Mouse (Mus musculus) midbrain, postnatal 0 days (tissue): ENCODE results near the gene Ppdpf. TPM values are rescaled to one million over a fixed set of nuclear protein-coding genes. Genes with fewer than 3 reads are reported as not detected.

Source experiments
- ATAC-seq: fragments of 200-750 bp; cut with Nextera tagmentation; 2 replicates; pipeline ENCODE4 v1.8.0; 2017; ENCODE audit warnings: moderate number of reproducible peaks, mild to moderate bottlenecking, moderate TSS enrichment, moderate library complexity; ENCODE audit not compliant: low FRiP score
- DNase-seq: peaks from one replicate; pipeline ENCODE4 v3.0.0-alpha.2; 2015; ENCODE audit warnings: low spot score
- H3K27ac ChIP-seq: fragments of 300-500 bp; sonication (generic); 2 replicates; pipeline ENCODE4 v1.5.1; 2014; ENCODE audit warnings: low read depth, mild to moderate bottlenecking, low read length, mixed read lengths
- H3K27me3 ChIP-seq: fragments of 300-500 bp; sonication (generic); 2 replicates; pipeline ENCODE4 v1.6.1; 2014; ENCODE audit warnings: low read length, control low read depth, mixed read lengths; ENCODE audit not compliant: insufficient read depth
- H3K36me3 ChIP-seq: fragments of 300-500 bp; sonication (generic); 2 replicates; pipeline ENCODE4 v1.6.1; 2014; ENCODE audit warnings: low read length, control low read depth, mixed read lengths; ENCODE audit not compliant: insufficient read depth
- H3K4me1 ChIP-seq: fragments of 300-500 bp; sonication (generic); 2 replicates; pipeline ENCODE4 v1.6.1; 2014; ENCODE audit warnings: mild to moderate bottlenecking, control low read depth, antibody characterized with exemption, low read length, mixed read lengths; ENCODE audit not compliant: insufficient read depth
- H3K4me2 ChIP-seq: fragments of 300-500 bp; sonication (generic); 2 replicates; pipeline ENCODE4 v1.6.1; 2014; ENCODE audit warnings: low read depth, mild to moderate bottlenecking, low read length, mixed read lengths; ENCODE audit not compliant: poor library complexity, severe bottlenecking
- H3K4me3 ChIP-seq: fragments of 300-500 bp; sonication (generic); 2 replicates; pipeline ENCODE4 v1.5.1; 2014; ENCODE audit warnings: low read depth, mild to moderate bottlenecking, low read length, moderate library complexity
- H3K9ac ChIP-seq: fragments of 300-500 bp; sonication (generic); replicated peaks from 2 replicates; pipeline ENCODE4 v1.6.1; 2014; ENCODE audit warnings: mild to moderate bottlenecking, low read length, moderate library complexity, mixed read lengths; ENCODE audit not compliant: poor library complexity, severe bottlenecking
- H3K9me3 ChIP-seq: fragments of 300-500 bp; sonication (generic); 2 replicates; pipeline ENCODE4 v1.6.1; 2016; ENCODE audit warnings: low read length, control low read depth
- CTCF ChIP-seq: IDR thresholded peaks from 2 replicates; pipeline ENCODE4 v1.5.1; 2016; ENCODE audit warnings: antibody characterized with exemption, mild to moderate bottlenecking
- WGBS: fragments of 180-500 bp; shearing (Covaris S2); extraction: QIAGEN DNeasy Blood & Tissue Kit; methylation state at CpG from one replicate; pipeline ENCODE4 v1.1.7; 2014; 5-methylcytosine and 5-hydroxymethylcytosine counted together
- polyA plus RNA-seq: library from polyadenylated mRNA; unstranded; fragments of >200 nt; fragmentation: Nextera tagmentation; extraction: Ambion mirVana; gene quantifications from 2 replicates; pipeline ENCODE4 v1.2.1, GENCODE M21; 2015
- total RNA-seq: library from RNA; depleted of rRNA; stranded (reverse); fragments of >200 nt; gene quantifications from 2 replicates; pipeline ENCODE4 v1.2.3, GENCODE M21; 2014

The Ppdpf gene
- total and polyA plus RNA-seq, 2 experiments from 2014 or later = 323 to 365 TPM

- H3K4me3 ChIP-seq = no peak overlapping the region
- WGBS = 92% methylated on average over 6 of the region's 6 CpGs
- no peak for TF ChIP-seq CTCF
Measured at GRCm38 (mm10) chr2:181216037-181216436, 29.0 kb downstream of the Ppdpf start.

GRCm38 (mm10) chr2:181218881-181219485 is 31.9 kb downstream of the Ppdpf start:
- no peak overlapping the region for H3K4me3 ChIP-seq
- DNase-seq = no peak
- TF ChIP-seq CTCF = no peak
- H3K9ac ChIP-seq = no peak overlapping the region
- H3K27ac ChIP-seq = peak overlapping the region; percentile 43; the same call in 1 of the 2 replicates
- peak; percentile 10; the same call in 1 of the 2 replicates for ATAC-seq
- H3K4me1 ChIP-seq = peaks cover 9% of the 10 kb centered on the region
- WGBS = 67% methylated on average over 5 of the region's 5 CpGs
- H3K9me3 ChIP-seq = no peaks in the 10 kb centered on the region
- H3K36me3 ChIP-seq = no peaks in the 10 kb centered on the region
- H3K4me2 ChIP-seq = peak overlapping the region; percentile 52; the same call in 1 of the 2 replicates
- H3K27me3 ChIP-seq = no peaks in the 10 kb centered on the region

More at GRCm38 (mm10) chr2:181216037-181216436, 29.0 kb downstream of the Ppdpf start:
- H3K27ac ChIP-seq = no peak overlapping the region
- ATAC-seq (no peak), DNase-seq (no peak)
- peaks cover 26% of the 10 kb centered on the region for H3K27me3 ChIP-seq
- H3K4me2 ChIP-seq = no peak overlapping the region
- H3K36me3 ChIP-seq = no peaks in the 10 kb centered on the region
- H3K4me1 ChIP-seq = peaks cover 9% of the 10 kb centered on the region
- H3K9me3 ChIP-seq = no peaks in the 10 kb centered on the region
- H3K9ac ChIP-seq = no peak overlapping the region

- Histone ChIP-seq H3K27ac (peak within 1 kb of the TSS; percentile 43; the same call in 1 of the 2 replicates), H3K4me2 (peak within 1 kb of the TSS; percentile 52), H3K27me3 (no peaks in the 10 kb centered on the region), H3K9me3 (no peaks in the 10 kb centered on the region), H3K9ac (peak within 1 kb of the TSS; percentile 29; the same call in 1 of the 2 replicates), H3K4me3 (peak within 1 kb of the TSS; percentile 22), H3K4me1 (peaks cover 9% of the 10 kb centered on the region), H3K36me3 (no peaks in the 10 kb centered on the region)
- TF ChIP-seq CTCF = peak; percentile 56
- DNase-seq (peak; percentile 76), ATAC-seq (peak; percentile 92)
- 2% methylated on average over 25 of the region's 25 CpGs for WGBS
Measured at GRCm38 (mm10) chr2:181219538-181220216, 32.6 kb downstream of the Ppdpf start, which contains the start of gene Fndc11. Gene Fndc11, plus strand, starts transcription at chr2:181220013.

- no peak for TF ChIP-seq CTCF
- H3K4me2 ChIP-seq = peak overlapping the region; percentile 52
- no peaks in the 10 kb centered on the region for H3K36me3 ChIP-seq
- H3K4me1 ChIP-seq = peaks cover 9% of the 10 kb centered on the region
- WGBS = 32% methylated on average over 2 of the region's 2 CpGs
- peak overlapping the region; percentile 22 for H3K4me3 ChIP-seq
- no peak for DNase-seq
- H3K9ac ChIP-seq = peak overlapping the region; percentile 29; the same call in 1 of the 2 replicates
- H3K27me3 ChIP-seq = no peaks in the 10 kb centered on the region
- ATAC-seq = no peak
- H3K9me3 ChIP-seq = no peaks in the 10 kb centered on the region
- no peak overlapping the region for H3K27ac ChIP-seq
Measured at GRCm38 (mm10) chr2:181220361-181220760, 33.3 kb downstream of the Ppdpf start.

- TF ChIP-seq CTCF = no peak
- ATAC-seq = no peak
- Histone ChIP-seq H3K4me3 (no peak overlapping the region), H3K9me3 (no peaks in the 10 kb centered on the region), H3K4me2 (no peak overlapping the region), H3K36me3 (no peaks in the 10 kb centered on the region), H3K4me1 (peaks cover 6% of the 10 kb centered on the region), H3K27me3 (no peaks in the 10 kb centered on the region), H3K9ac (no peak overlapping the region), H3K27ac (no peak overlapping the region)
- 90% methylated on average over 2 of the region's 2 CpGs for WGBS
- no peak for DNase-seq
Measured at GRCm38 (mm10) chr2:181224994-181225393, 37.9 kb downstream of the Ppdpf start.

GRCm38 (mm10) chr2:181227122-181227521 is 40.1 kb downstream of the Ppdpf start:
- Histone ChIP-seq H3K4me2 (no peak overlapping the region), H3K4me1 (no peaks in the 10 kb centered on the region), H3K36me3 (no peaks in the 10 kb centered on the region), H3K9ac (no peak overlapping the region), H3K27me3 (no peaks in the 10 kb centered on the region), H3K27ac (no peak overlapping the region), H3K4me3 (no peak overlapping the region), H3K9me3 (no peaks in the 10 kb centered on the region)
- ATAC-seq (no peak), DNase-seq (no peak)
- WGBS = 79% methylated on average over 3 of the region's 3 CpGs
- no peak for TF ChIP-seq CTCF
